Mouse (Mus musculus) midbrain, postnatal 0 days (tissue): Measurements from ENCODE around the gene Hbp1. TPM values are rescaled to one million over a fixed set of nuclear protein-coding genes. Genes with fewer than 3 reads are reported as not detected.

Source experiments
- ATAC-seq: fragments of 200-750 bp; cut with Nextera tagmentation; 2 replicates; pipeline ENCODE4 v1.8.0; 2017; ENCODE audit warnings: moderate number of reproducible peaks, mild to moderate bottlenecking, moderate TSS enrichment, moderate library complexity; ENCODE audit not compliant: low FRiP score
- DNase-seq: peaks from one replicate; pipeline ENCODE4 v3.0.0-alpha.2; 2015; ENCODE audit warnings: low spot score
- H3K27ac ChIP-seq: fragments of 300-500 bp; sonication (generic); 2 replicates; pipeline ENCODE4 v1.5.1; 2014; ENCODE audit warnings: low read depth, mild to moderate bottlenecking, low read length, mixed read lengths
- H3K27me3 ChIP-seq: fragments of 300-500 bp; sonication (generic); 2 replicates; pipeline ENCODE4 v1.6.1; 2014; ENCODE audit warnings: low read length, control low read depth, mixed read lengths; ENCODE audit not compliant: insufficient read depth
- H3K36me3 ChIP-seq: fragments of 300-500 bp; sonication (generic); 2 replicates; pipeline ENCODE4 v1.6.1; 2014; ENCODE audit warnings: low read length, control low read depth, mixed read lengths; ENCODE audit not compliant: insufficient read depth
- H3K4me1 ChIP-seq: fragments of 300-500 bp; sonication (generic); 2 replicates; pipeline ENCODE4 v1.6.1; 2014; ENCODE audit warnings: mild to moderate bottlenecking, control low read depth, antibody characterized with exemption, low read length, mixed read lengths; ENCODE audit not compliant: insufficient read depth
- H3K4me2 ChIP-seq: fragments of 300-500 bp; sonication (generic); 2 replicates; pipeline ENCODE4 v1.6.1; 2014; ENCODE audit warnings: low read depth, mild to moderate bottlenecking, low read length, mixed read lengths; ENCODE audit not compliant: poor library complexity, severe bottlenecking
- H3K4me3 ChIP-seq: fragments of 300-500 bp; sonication (generic); 2 replicates; pipeline ENCODE4 v1.5.1; 2014; ENCODE audit warnings: low read depth, mild to moderate bottlenecking, low read length, moderate library complexity
- H3K9ac ChIP-seq: fragments of 300-500 bp; sonication (generic); replicated peaks from 2 replicates; pipeline ENCODE4 v1.6.1; 2014; ENCODE audit warnings: mild to moderate bottlenecking, low read length, moderate library complexity, mixed read lengths; ENCODE audit not compliant: poor library complexity, severe bottlenecking
- H3K9me3 ChIP-seq: fragments of 300-500 bp; sonication (generic); 2 replicates; pipeline ENCODE4 v1.6.1; 2016; ENCODE audit warnings: low read length, control low read depth
- CTCF ChIP-seq: IDR thresholded peaks from 2 replicates; pipeline ENCODE4 v1.5.1; 2016; ENCODE audit warnings: antibody characterized with exemption, mild to moderate bottlenecking
- WGBS: fragments of 180-500 bp; shearing (Covaris S2); extraction: QIAGEN DNeasy Blood & Tissue Kit; methylation state at CpG from one replicate; pipeline ENCODE4 v1.1.7; 2014; 5-methylcytosine and 5-hydroxymethylcytosine counted together
- polyA plus RNA-seq: library from polyadenylated mRNA; unstranded; fragments of >200 nt; fragmentation: Nextera tagmentation; extraction: Ambion mirVana; gene quantifications from 2 replicates; pipeline ENCODE4 v1.2.1, GENCODE M21; 2015
- total RNA-seq: library from RNA; depleted of rRNA; stranded (reverse); fragments of >200 nt; gene quantifications from 2 replicates; pipeline ENCODE4 v1.2.3, GENCODE M21; 2014

Gene Hbp1
- total and polyA plus RNA-seq, 2 experiments from 2014 or later, result 25.4 to 34.4 TPM

- peak overlapping the region; percentile 95 for H3K27ac ChIP-seq
- ATAC-seq, result no peak
- H3K36me3 ChIP-seq, result no peaks in the 10 kb centered on the region
- 19% methylated on average over 7 of the region's 7 CpGs for WGBS
- H3K9ac ChIP-seq, result peak overlapping the region; percentile 86
- no peak for TF ChIP-seq CTCF
- peak overlapping the region; percentile 91 for H3K4me3 ChIP-seq
- no peaks in the 10 kb centered on the region for H3K27me3 ChIP-seq
- no peak for DNase-seq
- H3K4me2 ChIP-seq, result peak overlapping the region; percentile 64
- no peaks in the 10 kb centered on the region for H3K4me1 ChIP-seq
- no peaks in the 10 kb centered on the region for H3K9me3 ChIP-seq
Observed at GRCm38 (mm10) chr12:31948101-31949000, 2.0 kb downstream of the Hbp1 start.

- no peak for DNase-seq
- Histone ChIP-seq H3K27me3 (no peaks in the 10 kb centered on the region), H3K4me3 (no peak overlapping the region), H3K9ac (no peak overlapping the region), H3K4me2 (no peak overlapping the region), H3K36me3 (no peaks in the 10 kb centered on the region), H3K27ac (no peak overlapping the region), H3K9me3 (no peaks in the 10 kb centered on the region), H3K4me1 (no peaks in the 10 kb centered on the region)
- peak; percentile 52 for TF ChIP-seq CTCF
- WGBS, result 96% methylated on average over 5 of the region's 5 CpGs
- ATAC-seq, result no peak
Observed at GRCm38 (mm10) chr12:31947476-31947875, 2.9 kb downstream of the Hbp1 start.

GRCm38 (mm10) chr12:31944405-31944804 lies 5.9 kb downstream of the Hbp1 start:
- Histone ChIP-seq H3K9ac (no peak overlapping the region), H3K27ac (no peak overlapping the region), H3K4me2 (no peak overlapping the region), H3K9me3 (no peaks in the 10 kb centered on the region), H3K4me3 (no peak overlapping the region), H3K4me1 (no peaks in the 10 kb centered on the region), H3K27me3 (no peaks in the 10 kb centered on the region), H3K36me3 (no peaks in the 10 kb centered on the region)
- WGBS, result 97% methylated on average over 2 of the region's 2 CpGs
- no peak for TF ChIP-seq CTCF
- no peak for DNase-seq
- no peak for ATAC-seq

GRCm38 (mm10) chr12:31943020-31943654 lies 7.2 kb downstream of the Hbp1 start:
- H3K9ac ChIP-seq, result no peak overlapping the region
- no peaks in the 10 kb centered on the region for H3K27me3 ChIP-seq
- H3K4me3 ChIP-seq, result no peak overlapping the region
- ATAC-seq (no peak), DNase-seq (no peak)
- no peak overlapping the region for H3K27ac ChIP-seq
- H3K36me3 ChIP-seq, result peaks cover 6% of the 10 kb centered on the region; the same call in 1 of the 2 replicates
- H3K4me2 ChIP-seq, result no peak overlapping the region
- TF ChIP-seq CTCF, result no peak
- no peaks in the 10 kb centered on the region for H3K4me1 ChIP-seq
- WGBS, result 93% methylated on average over 4 of the region's 4 CpGs
- no peaks in the 10 kb centered on the region for H3K9me3 ChIP-seq

GRCm38 (mm10) chr12:31939026-31939425 lies 11.3 kb downstream of the Hbp1 start:
- no peak overlapping the region for H3K27ac ChIP-seq
- H3K9ac ChIP-seq, result no peak overlapping the region
- no peaks in the 10 kb centered on the region for H3K27me3 ChIP-seq
- H3K4me3 ChIP-seq, result no peak overlapping the region
- DNase-seq (no peak), ATAC-seq (no peak)
- no peaks in the 10 kb centered on the region for H3K9me3 ChIP-seq
- no peak overlapping the region for H3K4me2 ChIP-seq
- peaks cover 15% of the 10 kb centered on the region for H3K36me3 ChIP-seq
- no peak for TF ChIP-seq CTCF
- no peaks in the 10 kb centered on the region for H3K4me1 ChIP-seq

- Histone ChIP-seq H3K27me3 (no peaks in the 10 kb centered on the region), H3K4me2 (no peak overlapping the region), H3K9ac (no peak overlapping the region), H3K4me1 (no peaks in the 10 kb centered on the region), H3K27ac (no peak overlapping the region), H3K36me3 (peaks cover 15% of the 10 kb centered on the region), H3K9me3 (no peaks in the 10 kb centered on the region), H3K4me3 (no peak overlapping the region)
- ATAC-seq, result no peak
- WGBS, result 91% methylated on average over 4 of the region's 4 CpGs
- TF ChIP-seq CTCF, result no peak
- DNase-seq, result no peak
Observed at GRCm38 (mm10) chr12:31938391-31938997, 11.8 kb downstream of the Hbp1 start.
